Mouse (Mus musculus) thymus, adult 2 months (tissue): Measurements from ENCODE around the gene Trib2. TPM values are rescaled to one million over a fixed set of nuclear protein-coding genes. Genes with fewer than 3 reads are reported as not detected.

Experiments used
- DNase-seq: peaks from one replicate; pipeline ENCODE4 v3.0.0; 2021
- H3K27ac ChIP-seq: fragments of 200-500 bp; 2 replicates; pipeline ENCODE4 v1.5.1; 2012; ENCODE audit warnings: low read length, control low read depth; ENCODE audit not compliant: control insufficient read depth, insufficient read depth
- H3K27me3 ChIP-seq: fragments of 200-500 bp; 2 replicates; pipeline ENCODE4 v1.6.1; 2012; ENCODE audit warnings: mild to moderate bottlenecking, low read length, moderate library complexity, mixed read lengths; ENCODE audit not compliant: control insufficient read depth, insufficient read depth
- H3K36me3 ChIP-seq: fragments of 200-500 bp; 2 replicates; pipeline ENCODE4 v1.6.1; 2012; ENCODE audit warnings: mild to moderate bottlenecking, low read length, moderate library complexity; ENCODE audit not compliant: control insufficient read depth, insufficient read depth
- H3K4me1 ChIP-seq: fragments of 200-500 bp; replicated peaks from 2 replicates; pipeline ENCODE4 v1.6.1; 2012; ENCODE audit warnings: low read length; ENCODE audit not compliant: control insufficient read depth, insufficient read depth
- H3K4me3 ChIP-seq: fragments of 200-500 bp; 2 replicates; pipeline ENCODE4 v1.5.1; 2012; ENCODE audit warnings: mild to moderate bottlenecking, low read length, control low read depth, moderate library complexity; ENCODE audit not compliant: control insufficient read depth, insufficient read depth
- CTCF ChIP-seq: fragments of 200-500 bp; IDR thresholded peaks from 2 replicates; pipeline ENCODE4 v1.5.1; 2012; ENCODE audit warnings: mild to moderate bottlenecking, control low read depth, low read length, moderate library complexity, borderline replicate concordance; ENCODE audit not compliant: control insufficient read depth, poor library complexity, insufficient read depth; ENCODE audit errors: extremely low read depth
- POLR2A ChIP-seq: fragments of 200-500 bp; IDR thresholded peaks from 2 replicates; pipeline ENCODE4 v1.6.1; 2012; ENCODE audit warnings: mild to moderate bottlenecking, low read length, control low read depth, moderate library complexity; ENCODE audit not compliant: control insufficient read depth, poor library complexity, insufficient read depth; ENCODE audit errors: extremely low read depth
- WGBS: fragments of 180-500 bp; shearing (Covaris S2); methylation state at CpG from one replicate; pipeline ENCODE4 v1.1.7; 2018; 5-methylcytosine and 5-hydroxymethylcytosine counted together
- polyA plus RNA-seq: library from polyadenylated mRNA; depleted of rRNA; stranded (reverse); fragments of >200 nt; gene quantifications from 2 replicates; pipeline ENCODE4 v1.2.3, GENCODE M21; 2012

Gene Trib2
- polyA plus RNA-seq, 1 experiment: 46.3 TPM

GRCm38 (mm10) chr12:15848391-15848790, 31.7 kb upstream of the Trib2 start:
- WGBS: 82% methylated on average over 3 of the region's 4 CpGs
- DNase-seq: no peak
- Histone ChIP-seq H3K4me3 (no peak overlapping the region), H3K36me3 (no peaks in the 10 kb centered on the region), H3K27me3 (no peaks in the 10 kb centered on the region), H3K27ac (no peak overlapping the region), H3K4me1 (no peaks in the 10 kb centered on the region; the same call in 1 of the 2 replicates)
- TF ChIP-seq CTCF (no peak), POLR2A (no peak)

GRCm38 (mm10) chr12:15844701-15845100, 28.0 kb upstream of the Trib2 start:
- no peak overlapping the region for H3K27ac ChIP-seq
- H3K4me3 ChIP-seq: no peak overlapping the region
- H3K4me1 ChIP-seq: no peaks in the 10 kb centered on the region
- TF ChIP-seq CTCF: no peak
- no peak for TF ChIP-seq POLR2A
- DNase-seq: no peak
- 94% methylated on average over 3 of the region's 3 CpGs for WGBS
- H3K27me3 ChIP-seq: no peaks in the 10 kb centered on the region
- no peaks in the 10 kb centered on the region for H3K36me3 ChIP-seq

DNA sequence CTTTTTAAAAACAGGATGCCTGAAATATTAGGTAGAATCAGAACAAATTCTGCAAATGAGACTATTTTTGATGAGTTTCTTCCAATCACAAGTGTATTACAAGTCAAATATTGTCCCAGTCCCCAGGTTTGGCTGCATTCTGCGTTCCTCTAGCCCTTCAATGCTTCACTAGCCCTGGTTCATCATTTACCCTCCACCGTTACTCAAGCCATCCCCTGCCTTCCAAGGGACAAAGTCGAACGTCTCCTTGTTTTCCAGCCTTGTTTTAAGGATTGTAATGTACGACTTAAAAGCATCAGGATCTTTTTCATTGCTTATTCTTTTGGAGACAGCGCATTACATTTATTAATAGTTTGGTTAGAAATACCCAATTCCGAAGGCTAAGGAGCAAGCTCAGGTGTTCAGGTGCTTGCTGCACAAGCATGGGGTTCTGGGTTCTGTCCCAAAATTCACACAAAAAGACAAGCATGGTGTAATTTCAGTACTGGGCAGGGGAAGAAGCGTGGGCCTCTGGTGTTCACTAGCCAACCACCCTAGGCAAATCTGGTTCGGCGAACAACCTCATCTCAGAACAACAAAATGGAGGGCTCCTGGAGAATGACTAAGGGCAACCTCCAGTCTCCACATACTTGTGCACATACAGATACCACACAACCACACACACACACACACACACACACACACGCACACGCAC, 24.3 kb upstream of the Trib2 start:
- Histone ChIP-seq H3K4me3 (no peak overlapping the region), H3K27ac (no peak overlapping the region), H3K27me3 (no peaks in the 10 kb centered on the region), H3K36me3 (no peaks in the 10 kb centered on the region), H3K4me1 (no peaks in the 10 kb centered on the region)
- no peak for TF ChIP-seq CTCF
- TF ChIP-seq POLR2A: no peak
- DNase-seq: no peak
- WGBS: 95% methylated on average over 12 of the region's 12 CpGs

GRCm38 (mm10) chr12:15838201-15838600, 21.5 kb upstream of the Trib2 start:
- no peaks in the 10 kb centered on the region for H3K36me3 ChIP-seq
- no peaks in the 10 kb centered on the region for H3K4me1 ChIP-seq
- no peak overlapping the region for H3K27ac ChIP-seq
- TF ChIP-seq CTCF (no peak), POLR2A (no peak)
- WGBS: 89% methylated on average over 2 of the region's 2 CpGs
- DNase-seq: no peak
- H3K4me3 ChIP-seq: no peak overlapping the region
- no peaks in the 10 kb centered on the region for H3K27me3 ChIP-seq

DNA sequence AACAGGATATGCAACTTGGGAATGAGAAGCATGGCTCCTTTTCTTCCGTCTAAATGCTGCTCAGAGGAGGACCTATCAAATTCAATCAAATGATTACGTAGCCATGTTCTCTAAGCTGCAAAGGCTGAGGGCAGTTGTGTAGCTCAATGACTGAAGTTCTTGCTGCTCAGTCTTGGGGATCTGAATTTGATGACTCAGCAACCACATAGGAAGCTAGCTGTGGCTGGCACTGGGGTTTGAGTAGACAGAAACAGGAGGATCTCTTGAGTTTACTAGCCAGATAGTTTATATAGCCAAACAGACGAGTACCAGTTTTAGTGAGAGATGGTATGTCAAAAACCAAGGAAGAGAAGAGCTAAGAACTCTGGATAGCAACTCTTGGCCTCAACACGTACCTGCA, 20.8 kb upstream of the Trib2 start:
- H3K36me3 ChIP-seq: no peaks in the 10 kb centered on the region
- H3K27me3 ChIP-seq: no peaks in the 10 kb centered on the region
- no peak overlapping the region for H3K4me3 ChIP-seq
- H3K27ac ChIP-seq: no peak overlapping the region
- no peaks in the 10 kb centered on the region for H3K4me1 ChIP-seq
- WGBS: 95% methylated on average over 4 of the region's 4 CpGs
- TF ChIP-seq POLR2A (no peak), CTCF (no peak)
- DNase-seq: no peak

- no peak for TF ChIP-seq POLR2A
- no peak for TF ChIP-seq CTCF
- DNase-seq: no peak
- Histone ChIP-seq H3K36me3 (no peaks in the 10 kb centered on the region), H3K4me3 (no peak overlapping the region), H3K27ac (no peak overlapping the region), H3K4me1 (no peaks in the 10 kb centered on the region; the same call in 1 of the 2 replicates), H3K27me3 (no peaks in the 10 kb centered on the region)
- WGBS: 90% methylated on average over 7 of the region's 7 CpGs
Measured at GRCm38 (mm10) chr12:15832674-15833052, 15.9 kb upstream of the Trib2 start.

DNA sequence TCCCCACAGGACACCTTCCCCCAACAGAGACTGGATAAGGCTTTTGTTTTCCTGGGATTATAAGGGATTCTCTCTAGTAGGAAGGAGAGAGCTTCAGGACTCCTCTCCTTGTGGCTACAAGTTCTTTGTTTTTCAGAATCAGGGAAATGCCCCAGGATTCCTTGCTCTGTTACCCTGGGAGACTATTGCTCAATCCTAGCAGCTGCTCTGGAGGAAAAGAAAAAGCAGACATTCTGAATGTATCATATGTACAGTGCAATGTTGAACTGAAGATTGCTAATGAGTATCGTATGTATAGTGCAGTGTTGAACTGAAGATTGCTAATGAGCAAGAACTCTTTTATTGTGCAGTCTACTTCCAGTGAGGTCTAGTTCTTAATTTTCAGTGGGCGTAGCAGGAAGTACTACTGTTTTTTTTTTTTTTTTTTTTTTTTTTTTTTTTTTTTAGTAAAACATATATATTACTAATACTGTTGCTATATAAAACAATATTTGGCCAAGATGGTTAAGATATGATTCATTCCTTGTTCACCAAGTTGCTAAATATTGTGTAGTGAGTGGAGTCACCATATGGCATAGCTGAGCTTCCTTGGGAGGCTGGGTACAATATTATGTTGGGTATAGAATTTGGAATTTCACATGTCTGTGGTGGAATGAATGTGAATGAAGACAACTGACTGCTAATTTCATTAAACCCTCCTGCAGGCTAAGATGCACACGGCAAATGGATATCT, 15.4 kb upstream of the Trib2 start:
- H3K4me1 ChIP-seq: no peaks in the 10 kb centered on the region; the same call in 1 of the 2 replicates
- H3K4me3 ChIP-seq: no peak overlapping the region
- TF ChIP-seq CTCF: no peak
- TF ChIP-seq POLR2A: no peak
- H3K27ac ChIP-seq: no peak overlapping the region
- no peaks in the 10 kb centered on the region for H3K36me3 ChIP-seq
- WGBS: 93% methylated on average over 3 of the region's 3 CpGs
- DNase-seq: no peak
- H3K27me3 ChIP-seq: no peaks in the 10 kb centered on the region
